8 mouse cellular contexts compared by ENCODE assay signal in the genomic region with DNA sequence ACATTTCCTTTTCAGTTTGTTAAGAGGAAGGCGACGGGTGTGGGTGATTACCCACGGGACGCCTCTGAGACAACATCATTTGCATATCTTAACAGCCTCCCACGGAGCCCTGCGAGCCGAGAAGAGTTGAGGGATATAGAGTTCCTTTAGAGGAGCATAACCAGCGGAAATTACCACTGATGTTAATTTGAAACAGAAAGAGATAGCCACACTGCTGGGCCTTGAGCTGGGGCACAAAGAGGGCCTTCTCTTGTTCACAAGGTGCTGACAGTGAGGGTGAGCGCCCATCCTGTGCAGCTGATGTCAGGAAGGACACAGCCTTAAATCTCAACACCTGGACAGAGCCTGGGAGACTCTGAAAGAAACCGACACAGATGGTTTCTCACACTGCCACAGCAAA.
A peak's percentile ranks its signal among the peaks of the same experiment; 100 is the strongest.
DNase-seq lines count a peak whose midpoint lies in the region; ATAC-seq and TF ChIP-seq lines count a peak whose summit lies in the region.

No protein-coding gene starts in this region.

- TF ChIP-seq EP300 in stomach, postnatal 0 days (optimal IDR thresholded peaks at IDR 0.05): no peak

- no peaks in the 10 kb centered on the region for H3K9me3 ChIP-seq in kidney, postnatal 0 days (replicated peaks; ENCODE audit: low read length)
- no peaks in the 10 kb centered on the region for H3K9me3 ChIP-seq in hindbrain, embryonic 16.5 days (ENCODE audit: control insufficient read depth, low read length)
- no peaks in the 10 kb centered on the region for H3K9me3 ChIP-seq in midbrain, embryonic 11.5 days (ENCODE audit: control insufficient read depth, low read length)
- H3K9me3 ChIP-seq in intestine, embryonic 16.5 days (ENCODE audit: control insufficient read depth, low read length): no peaks in the 10 kb centered on the region
- no peaks in the 10 kb centered on the region for H3K9me3 ChIP-seq in stomach, postnatal 0 days (ENCODE audit: control insufficient read depth, low read length)

- H3K4me1 ChIP-seq in kidney, postnatal 0 days (replicated peaks; ENCODE audit: insufficient read depth, low read length): no peaks in the 10 kb centered on the region; the same call in 1 of the 2 replicates
- H3K4me1 ChIP-seq in hindbrain, embryonic 16.5 days (ENCODE audit: control insufficient read depth, insufficient read depth, low read depth, low read length): peaks cover 4% of the 10 kb centered on the region; the same call in 1 of the 2 replicates
- 0 out of 2 replicates have a peak, but pooled peaks cover 3% of the 10 kb centered on the region for H3K4me1 ChIP-seq in midbrain, embryonic 11.5 days (ENCODE audit: control insufficient read depth, insufficient read depth, low read length)
- no peaks in the 10 kb centered on the region for H3K4me1 ChIP-seq in intestine, embryonic 16.5 days (ENCODE audit: control insufficient read depth, insufficient read depth, low read length)
- H3K4me1 ChIP-seq in stomach, postnatal 0 days (replicated peaks; ENCODE audit: control insufficient read depth, insufficient read depth): no peaks in the 10 kb centered on the region

- H3K9ac ChIP-seq in kidney, postnatal 0 days (ENCODE audit: low read depth, low read length): no peak overlapping the region
- H3K9ac ChIP-seq in hindbrain, embryonic 16.5 days (ENCODE audit: low read depth, low read length): no peak overlapping the region
- no peak overlapping the region for H3K9ac ChIP-seq in midbrain, embryonic 11.5 days (ENCODE audit: low read length)
- H3K9ac ChIP-seq in intestine, embryonic 16.5 days (ENCODE audit: low read depth, low read length): no peak overlapping the region
- no peak overlapping the region for H3K9ac ChIP-seq in stomach, postnatal 0 days (ENCODE audit: low read length)

- H3K36me3 ChIP-seq in kidney, postnatal 0 days (ENCODE audit: insufficient read depth, low read length): no peaks in the 10 kb centered on the region
- H3K36me3 ChIP-seq in hindbrain, embryonic 16.5 days (ENCODE audit: control insufficient read depth, insufficient read depth, low read length): no peaks in the 10 kb centered on the region
- no peaks in the 10 kb centered on the region for H3K36me3 ChIP-seq in midbrain, embryonic 11.5 days (ENCODE audit: control insufficient read depth, insufficient read depth, low read length)
- no peaks in the 10 kb centered on the region for H3K36me3 ChIP-seq in intestine, embryonic 16.5 days (ENCODE audit: control insufficient read depth, insufficient read depth, low read length)
- H3K36me3 ChIP-seq in stomach, postnatal 0 days (ENCODE audit: control insufficient read depth, insufficient read depth, low read length): no peaks in the 10 kb centered on the region

- H3K27me3 ChIP-seq in kidney, postnatal 0 days (ENCODE audit: insufficient read depth, low read length): no peaks in the 10 kb centered on the region
- no peaks in the 10 kb centered on the region for H3K27me3 ChIP-seq in hindbrain, embryonic 16.5 days (replicated peaks; ENCODE audit: control insufficient read depth, insufficient read depth, low read length)
- no peaks in the 10 kb centered on the region for H3K27me3 ChIP-seq in midbrain, embryonic 11.5 days (ENCODE audit: control insufficient read depth, insufficient read depth, low read length)
- H3K27me3 ChIP-seq in intestine, embryonic 16.5 days (replicated peaks; ENCODE audit: control insufficient read depth, insufficient read depth, low read length): no peaks in the 10 kb centered on the region
- H3K27me3 ChIP-seq in stomach, postnatal 0 days (ENCODE audit: control insufficient read depth, insufficient read depth, low read length): no peaks in the 10 kb centered on the region

- no peak for ATAC-seq in kidney, postnatal 0 days (replicated peaks; ENCODE audit: low FRiP score, low read depth)
- ATAC-seq in frontal cortex, adult (ENCODE audit: low TSS enrichment): peak; percentile 98
- ATAC-seq in hindbrain, embryonic 16.5 days: peak; percentile 81
- ATAC-seq in midbrain, embryonic 11.5 days (ENCODE audit: low FRiP score): no peak
- ATAC-seq in intestine, embryonic 16.5 days: no peak
- no peak for ATAC-seq in stomach, postnatal 0 days (ENCODE audit: low FRiP score, low TSS enrichment)

- TF ChIP-seq CTCF in kidney, postnatal 0 days (IDR thresholded peaks at IDR 0.05; ENCODE audit: low read depth): no peak
- TF ChIP-seq CTCF in stomach, postnatal 0 days (IDR thresholded peaks at IDR 0.05; ENCODE audit: low read depth): no peak

- no peak overlapping the region for H3K4me3 ChIP-seq in kidney, postnatal 0 days (replicated peaks; ENCODE audit: low read depth, low read length)
- no peak overlapping the region for H3K4me3 ChIP-seq in hindbrain, embryonic 16.5 days (ENCODE audit: low read length)
- no peak overlapping the region for H3K4me3 ChIP-seq in midbrain, embryonic 11.5 days (ENCODE audit: low read depth, low read length)
- H3K4me3 ChIP-seq in intestine, embryonic 16.5 days (ENCODE audit: low read length): no peak overlapping the region
- no peak overlapping the region for H3K4me3 ChIP-seq in stomach, postnatal 0 days (ENCODE audit: low read depth, low read length)

- H3K4me2 ChIP-seq in kidney, postnatal 0 days (ENCODE audit: low read length): peak overlapping the region; percentile 38; the same call in 1 of the 2 replicates
- peak overlapping the region; percentile 16; the same call in 1 of the 2 replicates for H3K4me2 ChIP-seq in hindbrain, embryonic 16.5 days (ENCODE audit: low read length)
- H3K4me2 ChIP-seq in midbrain, embryonic 11.5 days: peak overlapping the region; percentile 16; the same call in 1 of the 2 replicates
- no peak overlapping the region for H3K4me2 ChIP-seq in intestine, embryonic 16.5 days (ENCODE audit: low read depth, low read length)
- no peak overlapping the region for H3K4me2 ChIP-seq in stomach, postnatal 0 days (replicated peaks; ENCODE audit: low read depth)

- DNase-seq in kidney, postnatal 0 days (ENCODE audit: low spot score): peak; percentile 36
- no peak for DNase-seq in kidney, postnatal 25 days
- no peak for DNase-seq in midbrain, embryonic 11.5 days (ENCODE audit: low spot score, missing footprints)
- peak; percentile 8 to 46 for DNase-seq in spleen, postnatal 10 days (ENCODE audit: low spot score in 2 of 2)
- no peak for DNase-seq in stomach, postnatal 0 days (ENCODE audit: low spot score)

- no peak overlapping the region for H3K27ac ChIP-seq in kidney, postnatal 0 days
- no peak overlapping the region for H3K27ac ChIP-seq in hindbrain, embryonic 16.5 days (ENCODE audit: low read depth, low read length)
- no peak overlapping the region for H3K27ac ChIP-seq in midbrain, embryonic 11.5 days (ENCODE audit: low read depth, low read length)
- H3K27ac ChIP-seq in intestine, embryonic 16.5 days (ENCODE audit: low read length): no peak overlapping the region
- no peak overlapping the region for H3K27ac ChIP-seq in stomach, postnatal 0 days (replicated peaks)

- 7% methylated on average over 10 of the region's 10 CpGs for WGBS in kidney, postnatal 0 days
- 4% methylated on average over 10 of the region's 10 CpGs for WGBS in hindbrain, embryonic 16.5 days
- under 1% methylated on average over 10 of the region's 10 CpGs for WGBS in midbrain, embryonic 11.5 days
- WGBS in intestine, embryonic 16.5 days: 22% methylated on average over 10 of the region's 10 CpGs
- WGBS in stomach, postnatal 0 days: 29% methylated on average over 10 of the region's 10 CpGs

Comparison
In these comparisons a context has a peak if more than half of its experiments do, and no peak if none do; other contexts are left out.
1. DNase-seq: peak in kidney, postnatal 0 days (single experiment) and spleen, postnatal 10 days (2 of 2); none in kidney, postnatal 25 days (0 of 2), midbrain, embryonic 11.5 days (single experiment) and stomach, postnatal 0 days (single experiment).
2. ATAC-seq: peak in frontal cortex, adult (single experiment) and hindbrain, embryonic 16.5 days (single experiment); none in kidney, postnatal 0 days (single experiment), midbrain, embryonic 11.5 days (single experiment), intestine, embryonic 16.5 days (single experiment) and stomach, postnatal 0 days (single experiment).
3. H3K4me2 ChIP-seq: peak in kidney, postnatal 0 days (single experiment), hindbrain, embryonic 16.5 days (single experiment) and midbrain, embryonic 11.5 days (single experiment); none in intestine, embryonic 16.5 days (single experiment) and stomach, postnatal 0 days (single experiment).